Comparison of ENCODE assay signal across 8 mouse cellular contexts in genomic region chr1:121798502-121798901, GRCm38 (mm10).
DNase-seq lines count a peak whose midpoint lies in the region; ATAC-seq lines count a peak whose summit lies in the region.

No protein-coding gene starts in this region.

- ATAC-seq in frontal cortex, adult (ENCODE audit: low TSS enrichment) = peak; percentile 98

- no peak for DNase-seq in frontal cortex, postnatal 25 days (ENCODE audit: low spot score in 2 of 2)
- peak; percentile 15 for DNase-seq in retina, postnatal 1 day
- DNase-seq in retina, embryonic 14.5 days (ENCODE audit: low spot score) = no peak
- DNase-seq in left cerebral cortex, adult 11 months (ENCODE audit: low spot score) = peak; percentile 19
- DNase-seq in thymus, postnatal 14 days = peak; percentile 47
- DNase-seq in MN1 (ENCODE audit: low spot score) = no peak
- no peak for DNase-seq in adrenal gland, postnatal 14 days

Comparison
In these comparisons a context has a peak if more than half of its experiments do, and no peak if none do; other contexts are left out.
1. DNase-seq: peak in retina, postnatal 1 day (single experiment), left cerebral cortex, adult 11 months (single experiment) and thymus, postnatal 14 days (single experiment); none in frontal cortex, postnatal 25 days (0 of 2), retina, embryonic 14.5 days (single experiment), MN1 (single experiment) and adrenal gland, postnatal 14 days (single experiment).